Mouse (Mus musculus) hematopoietic stem cell, adult 5-6 weeks (primary cell): ENCODE results near the gene Ext2. TPM values are rescaled to one million over a fixed set of nuclear protein-coding genes. Genes with fewer than 3 reads are reported as not detected.
A peak's percentile ranks its signal among the peaks of the same experiment; 100 is the strongest.

Experiments used
- ATAC-seq, 2 experiments: fragments of 125-278 bp in 1 of 2; replicated peaks in 1 of 2; 2 replicates each; pipeline ENCODE4 v1.8.0; 2016 to 2017; ENCODE audit warnings: inconsistent platforms in 2 of 2, mild to moderate bottlenecking in 2 of 2, moderate number of reproducible peaks in 2 of 2, low read depth in 1 of 2, moderate TSS enrichment in 1 of 2; ENCODE audit not compliant: low FRiP score in 2 of 2, poor library complexity in 2 of 2, severe bottlenecking in 2 of 2, insufficient read depth in 1 of 2, low TSS enrichment in 1 of 2
- total RNA-seq: library from RNA; stranded (forward); fragments of 172-1452, 232-1000 nt; gene quantifications from 2 replicates; pipeline ENCODE4 v1.2.3, GENCODE M21; 2017

Gene Ext2
- total RNA-seq, 1 experiment from 2014 or later = 41.4 TPM

- no peak for ATAC-seq
Observed at GRCm38 (mm10) chr2:93671573-93672184, 150.7 kb downstream of the Ext2 start.

DNA sequence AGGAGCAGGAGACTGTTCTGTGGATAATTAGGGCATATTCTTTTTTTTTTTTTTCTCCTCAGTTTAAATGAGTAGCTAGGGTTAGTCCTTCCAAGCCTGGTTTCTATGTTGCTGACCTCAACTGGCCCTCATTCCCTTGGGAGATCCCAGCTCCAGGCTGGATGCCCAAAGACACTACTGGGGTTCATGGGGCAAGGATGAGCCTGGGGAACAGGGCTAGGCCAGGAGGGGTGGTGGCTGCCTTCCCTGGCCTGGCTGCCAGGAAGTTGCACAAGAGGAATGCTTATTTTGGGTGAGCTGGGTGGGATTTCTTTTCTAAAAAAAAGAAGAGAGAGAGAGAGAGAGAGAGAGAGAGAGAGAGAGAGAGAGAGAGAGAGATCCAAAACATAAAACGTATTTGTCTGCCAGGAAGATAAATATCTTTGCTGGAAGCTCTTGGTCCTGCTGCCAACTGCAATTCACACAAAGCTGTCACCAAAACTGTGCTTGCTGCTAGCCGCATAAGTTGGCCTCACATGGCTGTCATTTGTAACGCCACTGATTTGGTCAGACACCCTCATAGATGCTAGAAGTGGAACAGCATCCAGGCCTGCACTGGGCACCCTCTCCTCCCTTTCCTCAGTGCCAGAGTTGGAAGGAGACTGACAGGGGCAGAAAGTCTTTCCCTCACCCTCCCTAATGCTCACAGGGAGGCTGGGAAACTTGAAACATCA, 156.1 kb downstream of the Ext2 start:
- ATAC-seq = no peak

GRCm38 (mm10) chr2:93665472-93665871, 156.9 kb downstream of the Ext2 start:
- no peak for ATAC-seq

GRCm38 (mm10) chr2:93662240-93662865, 160.0 kb downstream of the Ext2 start:
- no peak for ATAC-seq

DNA sequence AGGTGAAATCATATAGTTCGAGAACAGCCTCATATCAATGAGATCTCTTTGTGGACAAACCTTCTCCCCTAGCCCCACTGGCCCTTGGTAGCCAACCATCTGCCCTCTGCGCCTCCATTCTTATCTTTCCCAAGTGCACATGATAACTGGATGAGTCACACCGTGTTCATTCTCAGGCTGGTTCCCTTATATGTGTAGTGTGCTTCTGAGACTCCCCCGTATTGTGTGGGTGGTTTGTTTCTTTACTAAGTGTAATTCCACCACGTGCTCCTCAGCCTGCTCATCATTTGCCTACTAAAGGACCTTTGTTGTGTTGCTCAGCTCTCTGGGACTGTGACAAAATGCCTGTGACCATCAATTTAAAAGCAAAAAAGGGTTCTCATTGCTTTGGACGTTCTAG, 161.3 kb downstream of the Ext2 start:
- ATAC-seq = no peak

GRCm38 (mm10) chr2:93659705-93660308, 162.6 kb downstream of the Ext2 start:
- no peak for ATAC-seq

- ATAC-seq = peak; percentile 55 to 66; a peak in 2 of 4 replicates
Observed at GRCm38 (mm10) chr2:93659004-93659403, 163.4 kb downstream of the Ext2 start.

DNA sequence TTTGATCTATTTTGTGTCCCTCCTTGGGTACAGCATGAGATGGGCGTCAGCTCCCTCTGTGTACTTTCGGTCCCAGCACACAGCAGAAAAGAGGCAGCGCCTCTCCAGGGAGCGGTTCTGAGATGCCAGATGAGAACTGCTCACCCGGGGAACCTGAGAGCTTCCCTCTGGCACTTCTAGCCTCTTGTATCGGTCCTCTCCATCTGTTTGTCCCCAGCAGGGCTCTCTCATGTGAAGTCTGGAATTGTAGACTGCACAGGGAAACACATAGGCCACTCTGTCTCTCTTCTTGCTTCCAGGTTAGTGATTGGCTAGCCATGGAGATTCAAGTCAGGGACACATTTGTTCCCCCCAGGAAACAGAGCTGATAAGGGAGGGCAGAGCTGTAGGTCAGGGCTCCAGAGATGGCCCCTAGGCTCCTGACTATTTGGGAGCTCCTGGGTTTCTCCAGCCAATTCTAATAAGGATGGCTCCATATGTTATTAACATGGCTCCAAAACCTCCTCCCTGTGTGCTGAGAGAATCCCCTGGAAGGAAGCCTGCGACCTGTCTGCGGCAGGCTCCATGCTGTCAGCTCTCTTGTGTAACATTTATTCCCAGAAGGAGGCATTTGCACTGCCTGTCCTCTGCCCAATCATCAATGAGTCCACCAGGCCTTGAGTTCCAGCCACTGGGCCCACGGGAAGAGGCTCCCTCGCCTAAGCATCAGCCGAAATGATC, 167.9 kb downstream of the Ext2 start:
- ATAC-seq = no peak

GRCm38 (mm10) chr2:93649243-93649870, 173.0 kb downstream of the Ext2 start:
- ATAC-seq = no peak

DNA sequence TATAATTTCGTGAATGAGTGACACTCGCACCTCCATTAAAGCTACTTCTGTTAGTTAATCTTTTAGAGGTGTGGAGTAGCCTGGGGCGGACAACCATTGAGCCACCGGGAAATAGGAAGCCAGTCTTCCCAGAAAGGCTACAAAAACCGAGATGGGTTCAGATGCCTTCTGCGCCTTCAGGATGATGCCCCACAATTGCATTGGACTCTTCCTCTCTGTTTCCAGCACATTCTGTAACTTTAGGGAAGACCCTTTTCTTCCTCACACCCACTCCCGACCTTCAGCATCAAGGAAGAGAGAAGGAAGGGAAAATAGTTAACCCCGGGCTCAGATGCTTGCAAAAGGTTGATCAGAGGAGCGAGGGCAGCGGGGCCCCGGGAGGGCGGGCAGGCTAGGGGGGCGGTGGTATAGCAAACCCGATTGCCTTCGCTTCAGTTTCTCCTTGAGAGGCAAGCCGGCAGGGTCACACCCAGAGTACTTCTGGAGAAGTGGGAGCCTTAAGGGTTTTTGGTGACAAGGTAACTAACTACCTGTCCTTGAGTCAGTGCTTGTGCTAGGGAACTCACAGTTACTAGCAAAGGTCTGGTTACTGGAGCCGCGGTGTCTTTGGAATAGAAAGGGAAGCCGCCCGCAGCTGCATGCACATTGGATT, 174.3 kb downstream of the Ext2 start:
- no peak for ATAC-seq

- ATAC-seq = no peak
Observed at GRCm38 (mm10) chr2:93647051-93647923, 175.1 kb downstream of the Ext2 start.

DNA sequence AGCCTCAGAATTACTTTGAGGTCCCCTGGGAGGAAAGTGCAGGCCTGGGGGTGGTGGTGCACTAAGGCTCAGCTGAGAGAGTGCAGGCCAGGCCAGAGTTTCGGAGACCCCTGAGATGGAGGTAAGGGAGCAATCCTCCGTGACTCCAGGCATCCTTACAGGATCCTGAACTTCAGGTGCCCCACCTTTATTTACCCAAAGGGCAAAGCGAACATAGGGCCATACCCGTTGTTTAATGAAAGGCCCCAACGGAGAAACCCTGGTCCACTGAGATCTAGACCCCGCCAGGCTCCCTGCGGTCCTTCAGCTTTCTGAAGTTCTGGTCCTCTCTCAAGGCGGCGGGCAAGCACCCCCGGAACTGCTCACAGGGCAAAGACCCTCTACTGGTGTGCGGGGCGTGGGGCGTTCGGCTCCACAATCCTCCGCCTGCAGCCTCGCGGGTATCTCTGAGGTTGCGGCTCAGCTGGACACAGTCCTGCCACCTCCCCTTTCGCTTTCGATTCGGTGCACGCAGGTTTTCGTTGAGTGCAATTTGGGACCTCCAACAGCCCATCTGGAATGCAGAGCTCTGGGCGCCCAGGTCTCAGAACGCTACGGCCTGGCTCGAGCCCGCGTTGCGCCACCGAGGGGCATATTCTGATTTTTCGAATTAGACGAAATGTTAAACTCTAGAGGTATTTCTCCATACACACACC, 176.6 kb downstream of the Ext2 start:
- peak; percentile 40 to 47; a peak in 3 of 4 replicates for ATAC-seq

GRCm38 (mm10) chr2:93645197-93645596, 177.2 kb downstream of the Ext2 start:
- ATAC-seq = no peak

- no peak for ATAC-seq
Observed at GRCm38 (mm10) chr2:93644731-93645130, 177.6 kb downstream of the Ext2 start.

GRCm38 (mm10) chr2:93644234-93644633, 178.1 kb downstream of the Ext2 start:
- ATAC-seq = no peak
